Comparison of ENCODE assay signal across 10 mouse cellular contexts in genomic region chr6:83690277-83690676, GRCm38 (mm10). TPM values are rescaled to one million over a fixed set of nuclear protein-coding genes. Genes with fewer than 3 reads are reported as not detected.
DNase-seq lines count a peak whose midpoint lies in the region.
"Had no signal": no experiment of that assay in that cellular context is flagged by ENCODE, and none has a peak within 500 bp of the region (broad histone marks: within the 10 kb centered on the region; RNA-seq: fewer than 3 reads in every experiment).

No protein-coding gene starts in this region.

- H3K36me3 ChIP-seq in megakaryocyte, embryonic 14.5 days (replicated peaks; ENCODE audit: low read length), result no peaks in the 10 kb centered on the region
- H3K36me3 ChIP-seq: neural tube, embryonic 12.5 days had no signal

- peak overlapping the region; percentile 66 for H3K4me3 ChIP-seq in megakaryocyte, embryonic 14.5 days (replicated peaks)
- H3K4me3 ChIP-seq: neural tube, embryonic 12.5 days had no signal

- peaks cover 27% of the 10 kb centered on the region for H3K4me1 ChIP-seq in megakaryocyte, embryonic 14.5 days
- H3K4me1 ChIP-seq: neural tube, embryonic 12.5 days had no signal

- peak; percentile 42 to 52 for DNase-seq in cerebellum, adult 18-20 months
- DNase-seq in cerebellum, adult 11-12 months, result no peak
- DNase-seq in left cerebral cortex, postnatal 14 days (ENCODE audit: low spot score in 2 of 2), result peak; percentile 32 to 39
- no peak for DNase-seq in left cerebral cortex, postnatal 10 days (ENCODE audit: extremely low spot score in 1 of 2, low spot score in 2 of 2)
- DNase-seq in adrenal gland, postnatal 14 days, result peak; percentile 68
- DNase-seq in heart, postnatal 4 days, result peak; percentile 61
- no peak for DNase-seq in right cerebral cortex, postnatal 25 days

- intact Hi-C loops in left cerebral cortex, postnatal 14 days (cut with DNase I), result loop anchor here (2.0 to 5.0 kb wide), 2 partner anchors 42 to 61 kb away; no protein-coding TSS in a partner anchor
- intact Hi-C loops in left cerebral cortex, postnatal 10 days (cut with DNase I), result loop anchor here (5.0 kb wide), 1 partner anchor 87 kb away; the partner anchor contains the start of gene Tex261

- H3K27me3 ChIP-seq in megakaryocyte, embryonic 14.5 days (replicated peaks), result peaks cover 84% of the 10 kb centered on the region

- H3K9me3 ChIP-seq in megakaryocyte, embryonic 14.5 days, result no peaks in the 10 kb centered on the region
- H3K9me3 ChIP-seq: neural tube, embryonic 12.5 days had no signal

RNA-seq across cellular contexts. Expression of gene Cd207, which starts 12.6 kb away (rescaled TPM):
- not detected for total RNA-seq in left cerebral cortex, postnatal 14 days (2021)
- total RNA-seq in left cerebral cortex, postnatal 10 days (2021), result not detected
- total RNA-seq in adrenal gland, postnatal 14 days (2021), result 0.37 and 0.64 TPM in 2 replicates
- total RNA-seq in heart, postnatal 4 days (2021), result under 1 TPM; 0.56 to 0.88 TPM
- not detected in 2 replicates for polyA plus RNA-seq in megakaryocyte, embryonic 14.5 days (2012; ENCODE audit: insufficient read depth, low replicate concordance)
- polyA plus RNA-seq: neural tube, embryonic 12.5 days had no signal

RNA-seq across cellular contexts. Expression of gene Vax2, which starts 20.8 kb away (rescaled TPM):
- not detected for total RNA-seq in left cerebral cortex, postnatal 14 days (2021)
- total RNA-seq in left cerebral cortex, postnatal 10 days (2021), result not detected
- total RNA-seq in adrenal gland, postnatal 14 days (2021), result not detected in 2 replicates
- not detected for total RNA-seq in heart, postnatal 4 days (2021)
- 0.19 TPM in 1 of 2 replicates, not detected in the other for polyA plus RNA-seq in megakaryocyte, embryonic 14.5 days (2012; ENCODE audit: insufficient read depth, low replicate concordance)
- polyA plus RNA-seq: heart, embryonic 16.5 days had no signal

RNA-seq across cellular contexts. Expression of gene Clec4f, which starts 34.3 kb away (rescaled TPM):
- total RNA-seq in left cerebral cortex, postnatal 14 days (2021), result not detected
- total RNA-seq in left cerebral cortex, postnatal 10 days (2021), result under 1 TPM; 0.21 to 0.63 TPM
- 0.26 and 8.6 TPM in 2 replicates for total RNA-seq in adrenal gland, postnatal 14 days (2021)
- total RNA-seq in heart, postnatal 4 days (2021), result not detected
- polyA plus RNA-seq in megakaryocyte, embryonic 14.5 days (2012; ENCODE audit: insufficient read depth, low replicate concordance), result not detected in 2 replicates
- polyA plus RNA-seq: neural tube, embryonic 12.5 days had no signal

RNA-seq across cellular contexts. Expression of gene Atp6v1b1, which starts 52.5 kb away (rescaled TPM):
- total RNA-seq in left cerebral cortex, postnatal 14 days (2021), result not detected
- total RNA-seq in left cerebral cortex, postnatal 10 days (2021), result under 1 TPM; 0.18 to 0.32 TPM
- not detected in 2 replicates for total RNA-seq in adrenal gland, postnatal 14 days (2021)
- not detected for total RNA-seq in heart, postnatal 4 days (2021)
- not detected in 2 replicates for polyA plus RNA-seq in megakaryocyte, embryonic 14.5 days (2012; ENCODE audit: insufficient read depth, low replicate concordance)
- polyA plus RNA-seq: neural tube, embryonic 12.5 days had no signal

Comparison
In these comparisons a context has a peak if more than half of its experiments do, and no peak if none do; other contexts are left out.
1. DNase-seq: peak in cerebellum, adult 18-20 months (2 of 2), left cerebral cortex, postnatal 14 days (2 of 2), adrenal gland, postnatal 14 days (single experiment) and heart, postnatal 4 days (single experiment); none in cerebellum, adult 11-12 months (single experiment), left cerebral cortex, postnatal 10 days (0 of 2) and right cerebral cortex, postnatal 25 days (single experiment).